Comparison of ENCODE assay signal across 8 mouse cellular contexts in the genomic region with DNA sequence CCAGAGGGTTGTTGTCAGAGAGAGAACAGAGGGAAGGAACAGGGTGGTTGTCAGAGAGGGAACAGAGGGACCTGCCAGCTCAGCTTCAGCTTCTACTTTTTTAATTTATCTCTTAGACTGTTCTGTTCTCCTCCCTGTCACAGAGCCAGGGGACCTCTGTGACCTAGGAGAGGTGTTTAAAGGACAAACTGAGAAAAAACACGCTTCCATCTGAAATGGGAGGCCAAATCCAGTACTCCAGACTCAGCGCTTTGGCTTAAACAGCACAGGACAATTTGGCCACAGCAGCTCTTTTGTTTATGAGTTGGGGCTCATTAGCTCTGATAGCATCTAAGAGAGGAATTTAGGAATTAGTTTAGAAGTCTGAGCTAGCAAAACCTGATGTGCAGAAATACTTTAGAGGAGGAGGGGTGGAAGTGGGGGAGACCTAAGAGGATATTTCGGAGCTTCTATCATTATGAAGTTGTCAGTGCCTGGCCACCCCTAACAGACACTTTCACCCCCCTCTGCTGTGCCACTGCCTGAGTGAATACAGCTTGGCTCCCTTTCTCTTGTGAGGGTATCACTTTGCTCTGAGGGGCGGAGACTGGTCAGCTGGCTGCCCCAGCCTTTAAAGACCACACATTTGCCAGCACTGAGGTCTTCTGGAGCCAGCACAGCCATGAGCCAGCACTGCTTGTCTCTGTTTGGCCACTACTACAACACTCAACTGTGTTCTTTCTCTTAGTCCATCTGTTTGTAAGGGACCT. TPM values are rescaled to one million over a fixed set of nuclear protein-coding genes. Genes with fewer than 3 reads are reported as not detected.
DNase-seq lines count a peak whose midpoint lies in the region; ATAC-seq lines count a peak whose summit lies in the region.

No protein-coding gene starts in this region.

- no peak for ATAC-seq in megakaryocyte-erythroid progenitor cell, adult 5-6 weeks (replicated peaks; ENCODE audit: low FRiP score, low TSS enrichment, poor library complexity, severe bottlenecking)

- DNase-seq in kidney, adult 9 months: peak; percentile 6
- no peak for DNase-seq in kidney, adult 8-10 months
- peak; percentile 2 for DNase-seq in right cerebral cortex, postnatal 4 days
- no peak for DNase-seq in right cerebral cortex, postnatal 25 days
- DNase-seq in heart, postnatal 10 days: peak; percentile 60 to 73
- peak; percentile 69 for DNase-seq in testis, postnatal 14 days (ENCODE audit: low spot score)
- no peak for DNase-seq in adrenal gland, adult 18-20 months (ENCODE audit: low spot score in 2 of 2)

- intact Hi-C loops in heart, postnatal 10 days (cut with DNase I): no loop called here

RNA-seq across cellular contexts. Expression of a gene that starts 40.4 kb away (rescaled TPM):
- total RNA-seq in heart, postnatal 10 days (2021): 100 to 1,000 TPM; 118 to 162 TPM
- 10 to 100 TPM in 1 of 2 experiments, 1 to 10 TPM in 1; 4.0 to 10.9 TPM for total RNA-seq in adrenal gland, adult 18-20 months (2021)
- 1.2 TPM in 1 of 2 replicates, not detected in the other for total RNA-seq in megakaryocyte-erythroid progenitor cell, adult 5-6 weeks (2014; fragmentation: Nextera tagmentation)
- total RNA-seq in megakaryocyte-erythroid progenitor cell, adult 5-6 weeks (2017): 1.1 TPM in 1 of 2 replicates, not detected in the other

RNA-seq across cellular contexts. Expression of a gene that starts 49.3 kb away (rescaled TPM):
- total RNA-seq in heart, postnatal 10 days (2021): 10 to 100 TPM; 25.0 to 28.6 TPM
- 10 to 100 TPM; 31.1 to 35.7 TPM for total RNA-seq in adrenal gland, adult 18-20 months (2021)
- 50.8 and 56.5 TPM in 2 replicates for total RNA-seq in megakaryocyte-erythroid progenitor cell, adult 5-6 weeks (2014; fragmentation: Nextera tagmentation)
- 51.3 and 65.1 TPM in 2 replicates for total RNA-seq in megakaryocyte-erythroid progenitor cell, adult 5-6 weeks (2017)

Comparison
In these comparisons a context has a peak if more than half of its experiments do, and no peak if none do; other contexts are left out.
1. DNase-seq: peak in kidney, adult 9 months (single experiment), right cerebral cortex, postnatal 4 days (single experiment), heart, postnatal 10 days (2 of 2) and testis, postnatal 14 days (single experiment); none in kidney, adult 8-10 months (0 of 2), right cerebral cortex, postnatal 25 days (single experiment) and adrenal gland, adult 18-20 months (0 of 2).
2. RNA of a gene that starts 40.4 kb away (total RNA-seq): 118 to 162 TPM in heart, postnatal 10 days; 4.0 to 10.9 TPM in adrenal gland, adult 18-20 months and 1.1 to 1.2 TPM in megakaryocyte-erythroid progenitor cell, adult 5-6 weeks; every median in the first group is over 4 times any median in the second.